Mouse (Mus musculus) kidney, adult 2 months (tissue): Measurements from ENCODE around the gene Iscu. TPM values are rescaled to one million over a fixed set of nuclear protein-coding genes. Genes with fewer than 3 reads are reported as not detected.

Experiments
- DNase-seq: peaks from one replicate; pipeline ENCODE4 v3.0.0; 2021
- H3K27ac ChIP-seq: fragments of 200-500 bp; 2 replicates; pipeline ENCODE4 v1.5.1; 2012; ENCODE audit warnings: low read depth, low read length, control low read depth, inconsistent platforms; ENCODE audit not compliant: insufficient read depth
- H3K27me3 ChIP-seq: fragments of 200-500 bp; replicated peaks from 2 replicates; pipeline ENCODE4 v1.6.1; 2012; ENCODE audit warnings: mild to moderate bottlenecking, moderate library complexity, low read length, inconsistent platforms; ENCODE audit not compliant: control insufficient read depth, insufficient read depth
- H3K36me3 ChIP-seq: fragments of 200-500 bp; 2 replicates; pipeline ENCODE4 v1.6.1; 2012; ENCODE audit warnings: mild to moderate bottlenecking, moderate library complexity, low read length, inconsistent platforms; ENCODE audit not compliant: control insufficient read depth, insufficient read depth
- H3K4me1 ChIP-seq: fragments of 200-500 bp; 2 replicates; pipeline ENCODE4 v1.6.1; 2011; ENCODE audit warnings: low read length; ENCODE audit not compliant: control insufficient read depth, insufficient read depth
- H3K4me3 ChIP-seq: fragments of 200-500 bp; 2 replicates; pipeline ENCODE4 v1.5.1; 2011; ENCODE audit warnings: mild to moderate bottlenecking, low read depth, low read length, control low read depth; ENCODE audit not compliant: insufficient read depth
- CTCF ChIP-seq: fragments of 200-500 bp; conservative IDR thresholded peaks from 2 replicates; pipeline ENCODE4 v1.5.1; 2011; ENCODE audit warnings: low read depth, mild to moderate bottlenecking, control low read depth, low read length, moderate library complexity, mixed read lengths; ENCODE audit not compliant: insufficient read depth, insufficient read length
- POLR2A ChIP-seq: fragments of 200-500 bp; IDR thresholded peaks from one replicate; pipeline ENCODE4 v1.6.1; 2011; ENCODE audit warnings: low read depth, low read length, control low read depth
- WGBS: fragments of 180-500 bp; shearing (Covaris S2); methylation state at CpG from one replicate; pipeline ENCODE4 v1.1.7; 2018; 5-methylcytosine and 5-hydroxymethylcytosine counted together
- polyA plus RNA-seq: library from polyadenylated mRNA; depleted of rRNA; stranded (reverse); fragments of >200 nt; gene quantifications from 2 replicates; pipeline ENCODE4 v1.2.3, GENCODE M21; 2012

Iscu gene
- polyA plus RNA-seq, 1 experiment: 370 TPM

- Histone ChIP-seq H3K36me3 (peaks cover 2% of the 10 kb centered on the region; the same call in 1 of the 2 replicates), H3K27me3 (no peaks in the 10 kb centered on the region), H3K4me3 (no peak overlapping the region), H3K4me1 (no peaks in the 10 kb centered on the region), H3K27ac (no peak overlapping the region)
- no peak for DNase-seq
- 86% methylated on average over 15 of the region's 15 CpGs for WGBS
- TF ChIP-seq POLR2A (no peak), CTCF (no peak)
Measured at GRCm38 (mm10) chr5:113755347-113756030, 17.1 kb upstream of the Iscu start.

- no peak for DNase-seq
- TF ChIP-seq POLR2A: no peak
- no peak for TF ChIP-seq CTCF
- no peak overlapping the region for H3K4me3 ChIP-seq
- no peak overlapping the region for H3K27ac ChIP-seq
- WGBS: 91% methylated on average over 2 of the region's 2 CpGs
- peaks cover 2% of the 10 kb centered on the region for H3K36me3 ChIP-seq
- H3K27me3 ChIP-seq: no peaks in the 10 kb centered on the region
- no peaks in the 10 kb centered on the region for H3K4me1 ChIP-seq
Measured at GRCm38 (mm10) chr5:113761585-113761984, 11.0 kb upstream of the Iscu start.

- WGBS: 85% methylated on average over 7 of the region's 7 CpGs
- H3K36me3 ChIP-seq: peaks cover 2% of the 10 kb centered on the region
- H3K4me1 ChIP-seq: no peaks in the 10 kb centered on the region
- no peak overlapping the region for H3K4me3 ChIP-seq
- H3K27me3 ChIP-seq: no peaks in the 10 kb centered on the region
- DNase-seq: no peak
- no peak overlapping the region for H3K27ac ChIP-seq
- no peak for TF ChIP-seq POLR2A
- no peak for TF ChIP-seq CTCF
Measured at GRCm38 (mm10) chr5:113764426-113764825, 8.1 kb upstream of the Iscu start.

DNA sequence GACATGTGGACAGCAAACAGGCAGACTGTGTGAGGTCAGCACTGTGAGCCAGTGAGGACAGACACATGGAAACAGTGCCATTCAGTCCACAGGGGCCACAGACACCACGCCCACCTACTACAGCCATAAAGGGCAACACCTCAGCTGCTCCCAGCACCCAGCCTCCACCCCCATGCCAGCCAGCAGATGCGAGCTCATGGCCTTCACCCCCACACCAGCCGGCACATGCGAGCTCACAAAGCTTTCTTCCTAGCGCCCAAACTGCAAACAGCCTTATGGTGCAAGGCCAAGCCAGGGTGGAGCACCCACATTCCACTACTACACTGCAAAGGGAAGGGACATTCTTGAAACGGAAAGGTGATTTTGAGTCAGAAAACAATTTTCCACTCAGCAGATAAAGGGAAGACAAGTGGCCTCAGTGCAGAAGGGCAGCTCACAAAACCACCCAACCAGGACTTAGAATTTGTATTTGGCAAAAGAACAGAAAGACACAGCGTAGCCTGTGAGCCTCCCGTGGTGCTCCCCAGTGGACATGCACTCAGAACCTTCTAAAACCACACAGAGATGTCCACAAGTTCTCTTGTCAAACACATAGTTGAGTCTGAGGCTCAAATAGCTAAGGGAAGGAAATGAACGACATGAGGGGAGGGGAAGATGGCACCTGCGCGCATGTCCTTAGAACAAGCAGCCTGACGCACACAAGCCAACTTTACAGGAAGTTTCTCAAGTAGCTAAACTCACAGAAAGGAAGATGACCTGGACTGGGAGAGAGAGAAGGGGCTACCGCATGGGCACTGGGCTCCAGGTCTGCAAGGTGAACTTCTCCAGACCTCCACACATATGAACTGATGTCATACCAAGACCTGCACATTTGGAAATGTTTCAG, 6.7 kb upstream of the Iscu start:
- H3K27me3 ChIP-seq: no peaks in the 10 kb centered on the region
- no peaks in the 10 kb centered on the region; the same call in 1 of the 2 replicates for H3K36me3 ChIP-seq

DNA sequence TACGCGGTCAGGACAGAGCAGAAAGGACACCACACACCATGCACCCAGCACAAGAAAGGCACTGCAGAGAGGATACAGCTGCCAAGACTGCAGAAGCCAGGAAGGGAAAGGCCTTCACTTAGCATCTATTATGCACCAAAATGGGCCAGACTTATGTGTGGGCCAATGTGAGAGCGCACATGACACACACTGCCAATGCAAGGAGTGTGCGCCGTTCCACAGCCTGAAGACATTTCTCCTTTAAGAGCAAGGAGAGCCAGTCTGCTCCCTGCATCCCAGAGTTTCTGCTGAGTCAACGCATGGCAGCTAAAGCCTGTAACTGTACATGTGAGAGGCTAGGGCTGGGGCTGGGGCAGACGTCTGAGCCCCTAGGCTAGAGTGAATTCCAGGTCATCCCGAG, 3.7 kb upstream of the Iscu start:
- 80% methylated on average over 8 of the region's 8 CpGs for WGBS
- 0 out of 2 replicates have a peak, but pooled peaks cover 4% of the 10 kb centered on the region for H3K4me1 ChIP-seq
- H3K36me3 ChIP-seq: no peaks in the 10 kb centered on the region
- no peak for TF ChIP-seq CTCF
- TF ChIP-seq POLR2A: no peak
- no peaks in the 10 kb centered on the region for H3K27me3 ChIP-seq
- H3K27ac ChIP-seq: no peak overlapping the region
- H3K4me3 ChIP-seq: no peak overlapping the region
- DNase-seq: no peak

More for the DNA sequence above, 6.7 kb upstream of the Iscu start:
- TF ChIP-seq CTCF: no peak
- TF ChIP-seq POLR2A: no peak
- Histone ChIP-seq H3K4me1 (0 out of 2 replicates have a peak, but pooled peaks cover 4% of the 10 kb centered on the region), H3K27ac (no peak overlapping the region), H3K4me3 (no peak overlapping the region)
- DNase-seq: no peak
- WGBS: 66% methylated on average over 13 of the region's 13 CpGs

GRCm38 (mm10) chr5:113771213-113772162, 1.1 kb upstream of the Iscu start:
- under 1% methylated on average over 90 of the region's 97 CpGs for WGBS
- Histone ChIP-seq H3K36me3 (no peaks in the 10 kb centered on the region), H3K27me3 (no peaks in the 10 kb centered on the region), H3K27ac (peak overlapping the region; percentile 100), H3K4me3 (peak overlapping the region; percentile 98), H3K4me1 (0 out of 2 replicates have a peak, but pooled peaks cover 4% of the 10 kb centered on the region)
- DNase-seq: peak; percentile 93
- TF ChIP-seq POLR2A: no peak
- TF ChIP-seq CTCF: no peak
